Mouse (Mus musculus) liver, embryonic 16.5 days (tissue): ENCODE results near the gene Slamf6. TPM values are rescaled to one million over a fixed set of nuclear protein-coding genes. Genes with fewer than 3 reads are reported as not detected.

Experiments
- ATAC-seq: fragments of 200-750 bp; cut with Nextera tagmentation; 2 replicates; pipeline ENCODE4 v1.8.0; 2017; ENCODE audit warnings: low read depth, mild to moderate bottlenecking, moderate number of reproducible peaks, moderate library complexity
- H3K27ac ChIP-seq: fragments of 300-500 bp; sonication (generic); 2 replicates; pipeline ENCODE4 v1.5.1; 2014; ENCODE audit warnings: mild to moderate bottlenecking, low read length
- H3K27me3 ChIP-seq: fragments of 300-500 bp; sonication (generic); 2 replicates; pipeline ENCODE4 v1.6.1; 2014; ENCODE audit warnings: low read depth, low read length, mixed read lengths; ENCODE audit not compliant: control insufficient read depth, insufficient read depth
- H3K36me3 ChIP-seq: fragments of 300-500 bp; sonication (generic); 2 replicates; pipeline ENCODE4 v1.6.1; 2014; ENCODE audit warnings: mild to moderate bottlenecking; ENCODE audit not compliant: control insufficient read depth, insufficient read depth
- H3K4me1 ChIP-seq: fragments of 300-500 bp; sonication (generic); 2 replicates; pipeline ENCODE4 v1.6.1; 2014; ENCODE audit warnings: low read depth, low read length, mixed read lengths; ENCODE audit not compliant: control insufficient read depth
- H3K4me2 ChIP-seq: fragments of 300-500 bp; sonication (generic); 2 replicates; pipeline ENCODE4 v1.6.1; 2014; ENCODE audit warnings: low read depth, low read length, mixed read lengths
- H3K4me3 ChIP-seq: fragments of 300-500 bp; sonication (generic); 2 replicates; pipeline ENCODE4 v1.5.1; 2014; ENCODE audit warnings: low read depth, mild to moderate bottlenecking, low read length
- H3K9ac ChIP-seq: fragments of 300-500 bp; sonication (generic); 2 replicates; pipeline ENCODE4 v1.6.1; 2014; ENCODE audit warnings: low read depth, low read length
- H3K9me3 ChIP-seq: fragments of 300-500 bp; sonication (generic); replicated peaks from 2 replicates; pipeline ENCODE4 v1.6.1; 2016; ENCODE audit warnings: low read length; ENCODE audit not compliant: control insufficient read depth
- WGBS: fragments of 180-500 bp; shearing (Covaris S2); extraction: QIAGEN DNeasy Blood & Tissue Kit; methylation state at CpG from one replicate; pipeline ENCODE4 v1.1.7; 2014; ENCODE audit not compliant: insufficient replicate concordance; 5-methylcytosine and 5-hydroxymethylcytosine counted together
- polyA plus RNA-seq: library from polyadenylated mRNA; unstranded; fragments of >200 nt; fragmentation: Nextera tagmentation; extraction: Ambion mirVana; gene quantifications from 2 replicates; pipeline ENCODE4 v1.2.1, GENCODE M21; 2015

Gene Slamf6
- polyA plus RNA-seq, 1 experiment from 2014 or later: 5.0 TPM

DNA sequence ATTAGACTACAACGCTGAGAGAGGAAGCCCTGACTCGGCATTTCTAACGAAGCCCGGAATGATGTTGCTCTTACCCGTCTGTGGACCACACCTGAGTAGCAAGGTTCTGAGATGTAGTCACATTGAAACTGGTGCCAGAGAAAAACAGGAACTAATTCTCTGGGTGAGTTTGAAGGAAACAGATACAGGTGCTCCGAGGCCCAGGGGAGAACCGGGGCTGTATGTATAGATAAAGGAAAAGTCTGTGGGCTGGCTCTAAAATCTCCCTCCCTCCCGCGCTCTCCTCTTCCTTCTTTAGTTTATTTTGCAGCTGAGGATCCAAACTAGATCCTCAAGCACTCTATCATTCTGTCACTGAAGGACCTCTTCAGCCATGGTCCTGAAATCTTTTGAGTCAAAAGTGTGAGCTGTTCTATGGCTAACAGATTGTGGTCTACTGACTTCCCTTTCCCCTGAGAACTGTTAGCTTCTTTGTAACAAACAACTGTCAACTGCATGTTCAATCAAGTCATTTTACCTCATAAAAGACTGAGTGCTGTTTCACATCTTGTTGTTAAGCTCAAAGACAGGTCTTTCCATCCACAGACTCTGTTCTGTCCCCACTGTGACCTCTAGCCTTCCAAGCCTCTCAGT, 3.8 kb downstream of the Slamf6 start:
- Histone ChIP-seq H3K4me2 (no peak overlapping the region), H3K9me3 (no peaks in the 10 kb centered on the region), H3K4me1 (no peaks in the 10 kb centered on the region), H3K36me3 (no peaks in the 10 kb centered on the region), H3K4me3 (no peak overlapping the region), H3K27me3 (no peaks in the 10 kb centered on the region), H3K27ac (no peak overlapping the region), H3K9ac (no peak overlapping the region)
- no peak for ATAC-seq
- WGBS: 16% methylated on average over 9 of the region's 9 CpGs

GRCm38 (mm10) chr1:171921641-171922040, 4.3 kb downstream of the Slamf6 start:
- Histone ChIP-seq H3K9me3 (no peaks in the 10 kb centered on the region), H3K4me1 (no peaks in the 10 kb centered on the region), H3K36me3 (no peaks in the 10 kb centered on the region), H3K9ac (no peak overlapping the region), H3K4me2 (no peak overlapping the region), H3K27ac (no peak overlapping the region), H3K4me3 (no peak overlapping the region), H3K27me3 (no peaks in the 10 kb centered on the region)
- no peak for ATAC-seq
- 40% methylated on average over 2 of the region's 2 CpGs for WGBS

DNA sequence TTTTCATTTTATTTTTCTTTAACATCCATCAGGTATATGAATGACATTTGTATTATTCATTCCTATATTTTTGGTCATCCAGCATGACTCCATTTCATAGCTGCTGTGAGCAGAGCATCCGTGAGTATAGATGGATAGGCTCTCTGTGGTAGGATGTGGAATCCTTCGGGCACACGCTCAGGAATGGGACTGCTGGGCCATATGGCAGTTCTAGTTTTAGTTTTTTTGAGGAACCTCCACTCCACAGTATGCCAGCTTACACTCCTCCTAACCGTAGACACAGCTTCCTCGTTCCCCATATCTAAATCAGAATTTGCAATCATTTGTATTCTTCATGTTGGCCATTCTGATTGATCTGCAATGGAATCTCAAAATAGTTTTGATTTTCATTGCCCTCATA, 5.5 kb downstream of the Slamf6 start:
- H3K27ac ChIP-seq: no peak overlapping the region
- ATAC-seq: no peak
- no peak overlapping the region for H3K4me3 ChIP-seq
- 63% methylated on average over 5 of the region's 5 CpGs for WGBS
- no peak overlapping the region for H3K4me2 ChIP-seq
- H3K36me3 ChIP-seq: no peaks in the 10 kb centered on the region
- H3K4me1 ChIP-seq: no peaks in the 10 kb centered on the region
- no peaks in the 10 kb centered on the region for H3K27me3 ChIP-seq
- no peaks in the 10 kb centered on the region for H3K9me3 ChIP-seq
- H3K9ac ChIP-seq: no peak overlapping the region

DNA sequence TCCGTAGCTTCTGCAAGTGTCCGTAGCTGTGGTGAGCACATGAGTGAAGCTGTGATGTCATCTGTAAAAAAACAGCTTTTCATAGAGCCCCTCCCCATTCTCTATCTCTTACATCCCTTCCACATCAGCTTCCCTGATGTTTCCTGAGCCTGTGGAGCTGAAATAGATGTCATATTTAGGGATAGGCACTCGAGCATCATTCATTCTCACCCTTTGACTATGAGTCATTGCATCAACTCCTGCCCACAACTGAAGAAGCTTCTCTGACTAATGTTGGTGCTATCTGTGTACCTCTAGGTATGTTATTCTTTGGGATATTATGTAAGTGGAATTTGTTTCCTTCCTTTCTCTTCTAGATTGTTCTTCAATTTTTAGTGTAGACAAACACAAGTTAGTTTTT, 7.6 kb downstream of the Slamf6 start:
- H3K9me3 ChIP-seq: no peaks in the 10 kb centered on the region
- H3K4me1 ChIP-seq: no peaks in the 10 kb centered on the region
- WGBS: 56% methylated on average over 3 of the region's 3 CpGs
- no peak overlapping the region for H3K27ac ChIP-seq
- no peaks in the 10 kb centered on the region for H3K36me3 ChIP-seq
- no peak overlapping the region for H3K4me2 ChIP-seq
- no peak overlapping the region for H3K4me3 ChIP-seq
- no peak overlapping the region for H3K9ac ChIP-seq
- H3K27me3 ChIP-seq: no peaks in the 10 kb centered on the region
- ATAC-seq: no peak

DNA sequence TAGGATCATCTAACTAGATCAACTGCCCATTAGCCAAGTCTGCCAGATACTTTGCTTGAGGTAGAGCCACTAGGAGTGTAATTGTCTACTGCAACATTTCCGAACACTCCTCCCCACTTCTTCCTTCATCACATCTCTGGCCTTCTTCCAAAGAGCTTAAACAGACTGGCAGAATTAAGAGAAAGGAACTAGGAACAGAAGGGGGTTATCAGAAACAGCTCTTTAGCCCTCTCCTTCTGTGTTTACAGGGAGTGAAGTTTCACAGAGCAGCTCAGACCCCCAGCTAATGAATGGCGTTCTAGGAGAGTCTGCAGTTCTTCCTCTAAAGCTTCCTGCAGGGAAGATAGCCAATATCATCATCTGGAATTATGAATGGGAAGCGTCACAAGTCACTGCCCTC, 16.5 kb downstream of the Slamf6 start:
- no peak overlapping the region for H3K27ac ChIP-seq
- WGBS: 45% methylated on average over 3 of the region's 3 CpGs
- ATAC-seq: no peak
- H3K9me3 ChIP-seq: no peaks in the 10 kb centered on the region
- no peaks in the 10 kb centered on the region for H3K36me3 ChIP-seq
- H3K4me2 ChIP-seq: no peak overlapping the region
- no peaks in the 10 kb centered on the region for H3K4me1 ChIP-seq
- H3K9ac ChIP-seq: no peak overlapping the region
- no peak overlapping the region for H3K4me3 ChIP-seq
- no peaks in the 10 kb centered on the region for H3K27me3 ChIP-seq

DNA sequence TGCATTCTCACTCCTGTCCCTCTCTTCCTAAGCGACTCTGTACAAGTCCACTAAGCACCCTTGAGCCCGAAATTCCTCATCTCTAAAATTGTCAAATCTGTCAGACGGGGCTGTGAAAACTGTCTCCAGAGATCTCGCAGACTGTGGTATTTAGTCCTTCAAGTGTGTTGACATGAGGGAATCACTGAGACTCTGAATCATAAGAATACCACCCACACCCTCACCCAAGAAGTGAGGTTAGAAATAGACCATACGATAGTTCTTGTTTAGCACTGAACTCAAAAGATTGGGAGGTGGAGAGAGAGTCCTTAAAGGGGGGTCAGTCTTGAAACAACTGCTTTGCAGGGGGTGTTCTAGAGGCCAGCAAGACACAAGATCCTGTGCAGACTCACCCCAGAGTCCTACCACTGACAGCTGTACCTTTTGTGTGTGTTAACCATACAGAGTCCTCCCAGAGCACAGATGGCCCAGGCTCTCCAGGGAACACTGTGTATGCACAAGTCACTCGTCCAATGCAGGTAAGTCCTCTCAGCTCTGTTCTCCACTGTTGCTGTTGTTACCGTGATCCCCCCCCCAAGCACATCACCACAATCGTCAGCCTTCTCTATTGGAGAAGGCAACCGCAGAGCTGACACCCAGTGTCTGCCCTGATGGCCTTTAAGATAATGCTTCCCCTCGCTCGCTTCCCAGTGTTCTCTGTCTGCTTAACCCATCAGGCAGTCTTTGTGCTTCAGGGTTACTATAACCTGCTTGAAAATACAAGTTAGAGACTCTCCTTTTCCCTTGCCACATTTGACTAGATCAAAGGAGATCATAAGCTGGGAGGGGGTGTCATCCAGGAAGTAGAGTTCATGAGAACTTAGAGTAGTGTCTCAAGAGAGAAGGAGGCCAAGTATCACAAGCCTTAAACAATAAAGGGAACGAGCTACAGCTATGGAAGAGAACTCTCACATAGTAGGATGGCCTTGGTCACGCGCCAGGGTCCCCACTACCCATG, 21.9 kb downstream of the Slamf6 start:
- no peaks in the 10 kb centered on the region for H3K9me3 ChIP-seq
- H3K27me3 ChIP-seq: no peaks in the 10 kb centered on the region
- no peak overlapping the region for H3K9ac ChIP-seq
- ATAC-seq: no peak
- no peak overlapping the region for H3K4me2 ChIP-seq
- no peak overlapping the region for H3K27ac ChIP-seq
- H3K4me1 ChIP-seq: no peaks in the 10 kb centered on the region
- no peak overlapping the region for H3K4me3 ChIP-seq
- 53% methylated on average over 14 of the region's 14 CpGs for WGBS
- no peaks in the 10 kb centered on the region for H3K36me3 ChIP-seq

DNA sequence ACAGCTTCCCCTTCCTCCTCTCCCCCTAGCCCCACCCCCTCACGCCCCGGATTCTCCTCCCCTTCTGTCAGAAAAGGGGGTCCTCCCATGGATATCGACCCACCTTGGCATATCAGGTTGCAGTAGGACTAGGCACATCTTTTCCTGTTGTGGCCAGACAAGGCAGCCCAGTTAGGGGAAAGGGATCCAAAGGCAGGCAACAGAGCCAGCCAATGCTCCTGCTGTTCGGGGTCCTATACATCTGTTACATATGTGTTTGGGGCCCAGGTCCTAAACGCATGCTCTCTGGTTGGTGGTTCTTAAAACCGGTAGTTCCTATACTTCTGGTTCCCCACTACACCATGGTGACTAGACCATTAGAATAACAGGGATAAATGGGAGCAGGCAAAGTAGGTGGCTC, 23.3 kb downstream of the Slamf6 start:
- Histone ChIP-seq H3K4me2 (no peak overlapping the region), H3K27ac (no peak overlapping the region), H3K4me1 (no peaks in the 10 kb centered on the region), H3K9me3 (no peaks in the 10 kb centered on the region), H3K27me3 (no peaks in the 10 kb centered on the region), H3K9ac (no peak overlapping the region), H3K4me3 (no peak overlapping the region), H3K36me3 (no peaks in the 10 kb centered on the region)
- ATAC-seq: no peak
- WGBS: 59% methylated on average over 6 of the region's 6 CpGs

DNA sequence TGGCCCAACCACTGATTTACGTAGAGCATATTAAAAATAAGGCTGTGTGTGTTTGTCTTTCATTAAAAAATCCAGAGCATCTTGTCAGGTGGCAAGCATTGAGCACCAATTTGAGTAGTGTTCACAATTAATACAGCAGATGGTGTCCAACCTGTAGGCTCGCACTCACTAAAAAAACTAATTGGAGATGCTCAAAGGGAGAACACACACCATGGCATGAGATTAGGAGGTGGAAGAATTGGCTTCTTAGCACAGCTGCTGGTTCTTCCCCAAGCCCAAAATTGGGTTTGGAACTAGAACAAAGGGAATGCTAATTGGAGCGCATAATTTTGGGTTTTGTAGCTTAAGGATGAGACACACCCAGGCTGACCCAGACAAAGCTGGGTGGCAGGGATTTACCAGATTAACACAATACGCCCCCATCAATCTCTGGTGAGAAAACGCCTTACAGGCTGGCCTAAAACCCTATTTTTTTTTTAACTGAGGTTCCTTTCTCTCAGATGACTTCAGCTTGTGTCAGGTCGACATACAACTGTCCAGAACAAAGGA, 29.2 kb downstream of the Slamf6 start:
- Histone ChIP-seq H3K4me3 (no peak overlapping the region), H3K27ac (no peak overlapping the region), H3K4me1 (no peaks in the 10 kb centered on the region), H3K9ac (no peak overlapping the region), H3K27me3 (no peaks in the 10 kb centered on the region), H3K36me3 (no peaks in the 10 kb centered on the region), H3K9me3 (no peaks in the 10 kb centered on the region), H3K4me2 (no peak overlapping the region)
- 62% methylated on average over 6 of the region's 6 CpGs for WGBS
- no peak for ATAC-seq
